Mouse (Mus musculus) heart, embryonic 14.5 days (tissue): Measurements from ENCODE around the gene Rassf2. TPM values are rescaled to one million over a fixed set of nuclear protein-coding genes. Genes with fewer than 3 reads are reported as not detected.

Source experiments
- ATAC-seq: fragments of 200-750 bp; cut with Nextera tagmentation; 2 replicates; pipeline ENCODE4 v1.8.0; 2017; ENCODE audit warnings: low read depth, moderate TSS enrichment; ENCODE audit not compliant: insufficient number of reproducible peaks, insufficient read depth, low FRiP score
- H3K27ac ChIP-seq, 2 experiments: fragments of 200-500 bp in 1 of 2; fragments of 300-500 bp in 1 of 2; sonication (generic) in 1 of 2; replicated peaks in 1 of 2; 2 replicates each; pipeline ENCODE4 v1.5.1; 2012 to 2014; ENCODE audit warnings: low read depth in 2 of 2, low read length in 2 of 2, control low read depth in 1 of 2, mild to moderate bottlenecking in 1 of 2, mixed read lengths in 1 of 2; ENCODE audit not compliant: control insufficient read depth in 1 of 2, insufficient read depth in 1 of 2
- H3K27me3 ChIP-seq: fragments of 300-500 bp; sonication (generic); 2 replicates; pipeline ENCODE4 v1.6.1; 2014; ENCODE audit warnings: mild to moderate bottlenecking, low read length, control low read depth; ENCODE audit not compliant: control insufficient read depth, insufficient read depth
- H3K36me3 ChIP-seq: fragments of 300-500 bp; sonication (generic); 2 replicates; pipeline ENCODE4 v1.6.1; 2014; ENCODE audit warnings: mild to moderate bottlenecking, control low read depth, low read length, mixed read lengths; ENCODE audit not compliant: control insufficient read depth, insufficient read depth
- H3K4me1 ChIP-seq, 2 experiments: fragments of 200-500 bp in 1 of 2; fragments of 300-500 bp in 1 of 2; sonication (generic) in 1 of 2; 2 replicates each; pipeline ENCODE4 v1.6.1; 2012 to 2014; ENCODE audit warnings: low read length in 2 of 2, control low read depth in 1 of 2, mixed read lengths in 1 of 2; ENCODE audit not compliant: control insufficient read depth in 2 of 2, insufficient read depth in 2 of 2
- H3K4me2 ChIP-seq: fragments of 300-500 bp; sonication (generic); 2 replicates; pipeline ENCODE4 v1.6.1; 2014; ENCODE audit warnings: mild to moderate bottlenecking, low read length
- H3K4me3 ChIP-seq, 2 experiments: fragments of 200-500 bp in 1 of 2; fragments of 300-500 bp in 1 of 2; sonication (generic) in 1 of 2; 2 replicates each; pipeline ENCODE4 v1.5.1; 2012 to 2014; ENCODE audit warnings: low read length in 2 of 2, mild to moderate bottlenecking in 2 of 2, control low read depth in 1 of 2, low read depth in 1 of 2, moderate library complexity in 1 of 2; ENCODE audit not compliant: control insufficient read depth in 1 of 2, insufficient read depth in 1 of 2
- H3K9ac ChIP-seq: fragments of 300-500 bp; sonication (generic); 2 replicates; pipeline ENCODE4 v1.6.1; 2014; ENCODE audit warnings: mild to moderate bottlenecking, low read length
- H3K9me3 ChIP-seq: fragments of 300-500 bp; sonication (generic); 2 replicates; pipeline ENCODE4 v1.6.1; 2016; ENCODE audit warnings: low read length, control low read depth; ENCODE audit not compliant: control insufficient read depth
- WGBS: fragments of 180-500 bp; shearing (Covaris S2); extraction: QIAGEN DNeasy Blood & Tissue Kit; methylation state at CpG from one replicate; pipeline ENCODE4 v1.1.7; 2014; 5-methylcytosine and 5-hydroxymethylcytosine counted together
- polyA plus RNA-seq: library from polyadenylated mRNA; unstranded; fragments of >200 nt; fragmentation: Nextera tagmentation; extraction: Ambion mirVana; gene quantifications from 2 replicates; pipeline ENCODE4 v1.2.1, GENCODE M21; 2014

The Rassf2 gene
- polyA plus RNA-seq, 1 experiment from 2014 or later: 10.9 TPM

DNA sequence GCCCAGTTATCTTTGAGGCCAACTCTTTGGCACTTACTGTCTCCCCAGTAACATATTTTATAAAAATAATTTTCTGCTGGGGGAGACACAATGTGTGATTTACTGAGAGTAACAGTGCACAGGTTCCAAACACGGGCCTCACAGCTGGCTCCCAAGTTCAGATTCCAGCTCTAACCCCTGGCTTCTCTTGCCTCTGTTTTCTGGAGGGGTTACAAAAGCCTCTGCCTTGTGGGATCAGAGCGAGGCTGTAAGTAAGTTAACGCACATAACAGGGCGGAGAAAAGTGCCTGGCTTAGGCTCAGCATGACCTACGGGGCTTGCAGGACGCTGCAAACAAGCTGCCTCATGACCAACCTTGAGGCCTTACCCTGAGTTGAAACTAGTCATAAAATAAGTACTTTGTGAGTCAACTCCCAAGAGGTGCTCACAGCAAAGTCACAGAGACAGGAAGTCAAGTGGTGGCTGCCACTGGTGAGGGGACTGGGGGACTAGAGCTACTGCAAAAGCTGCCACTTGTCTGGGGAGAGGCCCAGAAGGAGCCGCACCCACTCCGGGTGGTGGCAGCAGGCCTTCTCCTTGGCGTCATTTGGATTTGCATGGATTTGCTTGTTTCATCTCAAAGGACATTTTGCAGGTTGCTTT is 25.4 kb downstream of the Rassf2 start:
- no peak overlapping the region for H3K4me3 ChIP-seq
- H3K36me3 ChIP-seq: peaks cover 14% of the 10 kb centered on the region; the same call in 1 of the 2 replicates
- H3K4me2 ChIP-seq: no peak overlapping the region
- no peaks in the 10 kb centered on the region for H3K9me3 ChIP-seq
- WGBS: 84% methylated on average over 9 of the region's 9 CpGs
- no peak for ATAC-seq
- no peak overlapping the region for H3K27ac ChIP-seq
- H3K27me3 ChIP-seq: no peaks in the 10 kb centered on the region
- no peak overlapping the region for H3K9ac ChIP-seq
- H3K4me1 ChIP-seq: peaks cover 11 to 15% of the 10 kb centered on the region in 2 experiments; a peak in 3 of 4 replicates

DNA sequence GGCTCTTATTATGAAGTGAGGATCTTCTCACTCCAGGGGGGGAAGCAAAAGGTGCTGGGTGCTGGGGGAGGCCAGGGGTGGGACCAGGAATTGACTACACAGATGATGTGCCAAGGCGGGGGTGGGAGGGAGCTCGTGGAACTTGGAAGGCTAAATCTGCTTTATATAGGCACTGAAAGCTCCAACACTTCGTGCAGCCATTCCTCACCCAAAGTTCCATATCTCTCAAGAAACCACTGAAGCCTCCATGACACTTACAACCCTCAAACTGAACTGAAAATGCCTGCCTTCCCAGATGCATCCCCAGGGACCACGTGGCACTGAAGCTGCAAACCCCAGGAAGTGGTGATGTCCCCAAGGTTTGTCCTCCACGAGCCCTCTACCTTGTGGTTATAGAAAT is 26.1 kb downstream of the Rassf2 start:
- ATAC-seq: no peak
- no peak overlapping the region for H3K27ac ChIP-seq
- H3K4me3 ChIP-seq: no peak overlapping the region
- H3K4me2 ChIP-seq: no peak overlapping the region
- peaks cover 11% of the 10 kb centered on the region; the same call in 1 of the 2 replicates for H3K36me3 ChIP-seq
- H3K9me3 ChIP-seq: no peaks in the 10 kb centered on the region
- 74% methylated on average over 5 of the region's 5 CpGs for WGBS
- no peak overlapping the region for H3K9ac ChIP-seq
- peaks cover 11 to 15% of the 10 kb centered on the region in 2 experiments; a peak in 3 of 4 replicates for H3K4me1 ChIP-seq
- H3K27me3 ChIP-seq: no peaks in the 10 kb centered on the region

- Histone ChIP-seq H3K27me3 (no peaks in the 10 kb centered on the region), H3K36me3 (peaks cover 6% of the 10 kb centered on the region; the same call in 1 of the 2 replicates), H3K4me3 (no peak overlapping the region), H3K27ac (no peak overlapping the region), H3K4me2 (no peak overlapping the region), H3K4me1 (peaks cover 11 to 18% of the 10 kb centered on the region in 2 experiments; a peak in 3 of 4 replicates), H3K9ac (no peak overlapping the region), H3K9me3 (no peaks in the 10 kb centered on the region)
- no peak for ATAC-seq
- 62% methylated on average over 13 of the region's 13 CpGs for WGBS
Measured at GRCm38 (mm10) chr2:132001696-132002334, 28.2 kb downstream of the Rassf2 start.

- H3K4me2 ChIP-seq: no peak overlapping the region
- H3K9ac ChIP-seq: no peak overlapping the region
- H3K4me1 ChIP-seq: peaks cover 13 to 17% of the 10 kb centered on the region in 2 experiments
- H3K27ac ChIP-seq: no peak overlapping the region
- no peaks in the 10 kb centered on the region for H3K9me3 ChIP-seq
- no peaks in the 10 kb centered on the region for H3K27me3 ChIP-seq
- no peak for ATAC-seq
- H3K4me3 ChIP-seq: no peak overlapping the region
- peaks cover 11% of the 10 kb centered on the region; the same call in 1 of the 2 replicates for H3K36me3 ChIP-seq
- WGBS: 25% methylated on average over 5 of the region's 5 CpGs
Measured at GRCm38 (mm10) chr2:131997356-131997755, 32.7 kb downstream of the Rassf2 start.

- ATAC-seq: no peak
- no peak overlapping the region for H3K27ac ChIP-seq
- no peaks in the 10 kb centered on the region for H3K27me3 ChIP-seq
- H3K9me3 ChIP-seq: no peaks in the 10 kb centered on the region
- no peak overlapping the region for H3K4me3 ChIP-seq
- no peak overlapping the region for H3K9ac ChIP-seq
- H3K4me2 ChIP-seq: no peak overlapping the region
- peaks cover 15 to 19% of the 10 kb centered on the region in 2 experiments for H3K4me1 ChIP-seq
- peaks cover 7% of the 10 kb centered on the region; the same call in 1 of the 2 replicates for H3K36me3 ChIP-seq
- WGBS: 71% methylated on average over 7 of the region's 7 CpGs
Measured at GRCm38 (mm10) chr2:131996369-131996768, 33.7 kb downstream of the Rassf2 start.

GRCm38 (mm10) chr2:131995742-131996141 is 34.3 kb downstream of the Rassf2 start:
- Histone ChIP-seq H3K9ac (no peak overlapping the region), H3K4me1 (peaks cover 15 to 21% of the 10 kb centered on the region in 2 experiments), H3K9me3 (no peaks in the 10 kb centered on the region), H3K36me3 (peaks cover 4% of the 10 kb centered on the region; the same call in 1 of the 2 replicates), H3K4me2 (no peak overlapping the region), H3K27me3 (no peaks in the 10 kb centered on the region), H3K27ac (no peak overlapping the region), H3K4me3 (no peak overlapping the region)
- WGBS: 89% methylated on average over 12 of the region's 12 CpGs
- no peak for ATAC-seq

- WGBS: 85% methylated on average over 6 of the region's 6 CpGs
- peaks cover 4% of the 10 kb centered on the region; the same call in 1 of the 2 replicates for H3K36me3 ChIP-seq
Measured at GRCm38 (mm10) chr2:131994971-131995370, 35.1 kb downstream of the Rassf2 start.

More at GRCm38 (mm10) chr2:131994971-131995370, 35.1 kb downstream of the Rassf2 start:
- ATAC-seq: no peak
- H3K27me3 ChIP-seq: no peaks in the 10 kb centered on the region
- H3K27ac ChIP-seq: no peak overlapping the region
- H3K9ac ChIP-seq: no peak overlapping the region
- no peak overlapping the region for H3K4me3 ChIP-seq
- peaks cover 15 to 21% of the 10 kb centered on the region in 2 experiments for H3K4me1 ChIP-seq
- no peak overlapping the region for H3K4me2 ChIP-seq
- no peaks in the 10 kb centered on the region for H3K9me3 ChIP-seq
